16 mouse cellular contexts compared by ENCODE assay signal in genomic region chr3:63036691-63037090, GRCm38 (mm10).
"Had no signal": no experiment of that assay in that cellular context is flagged by ENCODE, and none has a peak within 500 bp of the region (broad histone marks: within the 10 kb centered on the region; RNA-seq: fewer than 3 reads in every experiment).

No protein-coding gene starts in this region.

- H3K9me3 ChIP-seq: neural tube, embryonic 13.5 days; neural tube, embryonic 15.5 days; stomach, embryonic 15.5 days had no signal

- H3K4me1 ChIP-seq: neural tube, embryonic 13.5 days; neural tube, embryonic 15.5 days; stomach, embryonic 15.5 days had no signal

- DNase-seq: retina, postnatal 1 day; right cerebral cortex, adult 18-20 months; right cerebral cortex, postnatal 14 days; right cerebral cortex, postnatal 25 days; right cerebral cortex, postnatal 4 days; spleen, adult 18-20 months; thymus, adult 18-20 months; thymus, adult 2 months; thymus, postnatal 14 days; thymus, postnatal 25 days; thymus, postnatal 36 days; thymus, postnatal 4 days had no signal

- H3K4me2 ChIP-seq: neural tube, embryonic 13.5 days; neural tube, embryonic 15.5 days; stomach, embryonic 15.5 days had no signal

- H3K36me3 ChIP-seq: neural tube, embryonic 13.5 days; neural tube, embryonic 15.5 days; stomach, embryonic 15.5 days had no signal

- H3K27ac ChIP-seq: neural tube, embryonic 13.5 days; neural tube, embryonic 15.5 days; stomach, embryonic 15.5 days; stomach, postnatal 0 days had no signal

- H3K9ac ChIP-seq: neural tube, embryonic 13.5 days; neural tube, embryonic 15.5 days; stomach, embryonic 15.5 days had no signal

- H3K4me3 ChIP-seq: neural tube, embryonic 13.5 days; neural tube, embryonic 15.5 days; stomach, embryonic 15.5 days had no signal

- H3K27me3 ChIP-seq: neural tube, embryonic 13.5 days; neural tube, embryonic 15.5 days; stomach, embryonic 15.5 days had no signal
